Mouse (Mus musculus): ENCODE data around the gene Mtmr1. TPM values are rescaled to one million over a fixed set of nuclear protein-coding genes. Genes with fewer than 3 reads are reported as not detected.

Gene Mtmr1
- polyA plus RNA-seq, 1 experiment, result 7.7 TPM

DNA sequence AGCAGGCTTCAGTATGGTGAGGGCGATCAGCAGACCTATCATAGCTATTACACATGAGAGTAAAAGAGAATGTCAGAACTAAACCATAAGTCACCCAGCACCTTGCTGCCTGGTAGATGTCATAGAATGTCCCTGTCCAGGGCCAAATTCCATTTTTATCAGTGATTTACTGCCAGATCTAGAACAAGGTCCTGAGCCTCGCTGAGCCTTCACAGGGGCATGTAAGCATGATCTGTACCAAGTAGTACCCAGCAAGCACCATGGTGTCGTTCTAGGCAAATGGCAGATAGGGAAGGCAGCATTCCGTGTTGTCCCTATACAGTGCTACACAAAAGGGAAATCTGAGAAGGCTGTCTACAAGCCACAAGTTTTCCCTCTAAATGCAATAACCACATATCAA, 49.1 kb downstream of the Mtmr1 start:
- no peaks in the 10 kb centered on the region for H3K79me2 ChIP-seq (ENCODE audit: control insufficient read depth, insufficient read depth)
- no peak overlapping the region for H3ac ChIP-seq (ENCODE audit: control insufficient read depth, insufficient read length)
- TF ChIP-seq TCF12 (IDR thresholded peaks at IDR 0.05; ENCODE audit: insufficient read depth, poor library complexity, severe bottlenecking) (no peak), MAX (IDR thresholded peaks at IDR 0.05; ENCODE audit: low read depth) (no peak), USF1 (IDR thresholded peaks at IDR 0.05; ENCODE audit: low read depth) (no peak), SRF (IDR thresholded peaks at IDR 0.05; ENCODE audit: control insufficient read depth, insufficient read length, low read depth) (no peak), POLR2AphosphoS2 (IDR thresholded peaks at IDR 0.05; ENCODE audit: insufficient read length, low read depth) (no peak), REST (IDR thresholded peaks at IDR 0.05; ENCODE audit: insufficient read depth, insufficient read length) (no peak), MYOD1 (IDR thresholded peaks at IDR 0.05; ENCODE audit: control insufficient read depth in 1 of 3, insufficient read length in 2 of 3, low read depth in 2 of 3) (no peak)
- no peak overlapping the region for H3K4me2 ChIP-seq (ENCODE audit: low read depth)
- no peaks in the 10 kb centered on the region for H3K27me3 ChIP-seq (ENCODE audit: control insufficient read depth, insufficient read depth, insufficient read length)
- H3K4me3 ChIP-seq, result no peak overlapping the region
- H3K36me3 ChIP-seq (ENCODE audit: control insufficient read depth, insufficient read depth), result peaks cover 5% of the 10 kb centered on the region

DNA sequence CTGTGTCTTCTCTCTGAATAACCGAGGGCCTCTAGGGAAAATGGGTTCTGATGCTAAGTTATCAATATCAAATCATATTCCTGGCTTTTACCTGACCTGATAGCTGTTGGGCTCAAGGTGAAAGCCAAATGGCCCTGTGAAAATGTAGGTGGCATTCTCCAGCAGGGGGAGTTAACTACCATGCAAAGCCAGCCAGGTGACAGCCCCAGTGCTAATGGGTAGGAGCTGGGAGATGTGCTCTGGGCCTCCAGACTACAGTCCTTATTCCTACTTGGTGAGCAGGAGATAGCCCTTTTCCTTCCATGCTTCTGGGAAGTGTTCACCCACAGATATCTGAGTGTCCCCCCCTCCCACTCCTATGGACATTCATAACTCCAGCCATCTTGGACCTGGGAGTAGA, 60.3 kb downstream of the Mtmr1 start:
- Histone ChIP-seq H3K79me2 (ENCODE audit: control insufficient read depth, insufficient read depth) (no peaks in the 10 kb centered on the region), H3K4me2 (ENCODE audit: low read depth) (no peak overlapping the region), H3K36me3 (ENCODE audit: control insufficient read depth, insufficient read depth) (no peaks in the 10 kb centered on the region), H3K4me3 (no peak overlapping the region), H3K27me3 (ENCODE audit: control insufficient read depth, insufficient read depth, insufficient read length) (no peaks in the 10 kb centered on the region), H3ac (ENCODE audit: control insufficient read depth, insufficient read length) (no peak overlapping the region)
- no peak for TF ChIP-seq MYOG (IDR thresholded peaks at IDR 0.05; ENCODE audit: control insufficient read depth in 1 of 3, insufficient read depth in 1 of 3, insufficient read length in 2 of 3, low read depth in 2 of 3)
- TF ChIP-seq POLR2A (IDR thresholded peaks at IDR 0.05; ENCODE audit: insufficient read length, low read depth), result no peak
- no peak for TF ChIP-seq TCF3 (IDR thresholded peaks at IDR 0.05; ENCODE audit: insufficient read length, low read depth)
- no peak for TF ChIP-seq REST (IDR thresholded peaks at IDR 0.05; ENCODE audit: insufficient read depth, insufficient read length)
- TF ChIP-seq MAX (IDR thresholded peaks at IDR 0.05; ENCODE audit: low read depth), result no peak

DNA sequence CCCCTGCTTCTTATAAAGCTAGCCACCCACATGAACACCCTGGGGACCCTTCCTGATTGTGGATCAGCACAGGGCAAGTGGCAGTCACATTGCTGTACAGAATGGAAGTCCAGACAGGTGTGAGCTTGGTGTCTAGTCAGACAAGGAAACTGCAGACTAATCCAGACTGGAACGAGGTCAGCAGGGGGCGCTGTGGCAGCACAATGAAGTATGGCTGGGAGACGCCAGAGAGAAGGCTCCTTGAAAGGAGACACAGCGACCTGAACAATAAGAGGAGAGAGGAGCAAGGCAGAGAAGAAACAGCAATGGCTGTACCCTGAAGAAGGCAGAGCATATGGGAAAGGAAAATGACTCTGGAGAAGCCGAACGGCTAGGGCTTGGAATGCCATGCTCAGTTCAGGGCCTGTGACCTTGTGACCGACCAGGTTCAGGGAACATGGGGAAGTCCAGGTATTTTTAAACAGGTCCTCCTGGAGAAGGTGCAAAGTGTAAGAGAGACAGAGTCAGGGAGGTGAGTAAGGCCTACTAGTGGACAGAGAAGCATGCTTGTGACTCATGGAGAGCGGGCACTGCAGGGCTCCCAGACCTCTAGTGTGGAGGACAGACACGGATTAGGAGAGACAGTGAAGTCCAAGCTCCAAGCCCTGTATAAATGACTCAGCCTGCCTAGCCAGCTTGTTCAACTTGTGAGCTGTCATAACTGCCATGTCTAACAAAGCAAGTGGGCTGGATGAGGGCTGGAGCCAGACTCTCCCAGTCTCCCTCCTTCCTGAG, 61.4 kb downstream of the Mtmr1 start:
- H3K79me2 ChIP-seq (ENCODE audit: control insufficient read depth, insufficient read depth), result no peaks in the 10 kb centered on the region
- no peak overlapping the region for H3ac ChIP-seq (ENCODE audit: control insufficient read depth, insufficient read length)
- H3K4me2 ChIP-seq (ENCODE audit: low read depth), result no peak overlapping the region
- no peak overlapping the region for H3K4me3 ChIP-seq
- H3K36me3 ChIP-seq (ENCODE audit: control insufficient read depth, insufficient read depth), result no peaks in the 10 kb centered on the region
- TF ChIP-seq POLR2AphosphoS2 (IDR thresholded peaks at IDR 0.05; ENCODE audit: insufficient read length, low read depth) (no peak), MYOG (IDR thresholded peaks at IDR 0.05; ENCODE audit: control insufficient read depth in 1 of 3, insufficient read depth in 1 of 3, insufficient read length in 2 of 3, low read depth in 2 of 3) (no peak), SRF (IDR thresholded peaks at IDR 0.05; ENCODE audit: control insufficient read depth, insufficient read length, low read depth) (no peak), TCF12 (IDR thresholded peaks at IDR 0.05; ENCODE audit: insufficient read depth, poor library complexity, severe bottlenecking) (no peak), REST (IDR thresholded peaks at IDR 0.05; ENCODE audit: insufficient read depth, insufficient read length) (no peak), TCF3 (IDR thresholded peaks at IDR 0.05; ENCODE audit: insufficient read length, low read depth) (no peak), MYOD1 (IDR thresholded peaks at IDR 0.05; ENCODE audit: control insufficient read depth in 1 of 3, insufficient read length in 2 of 3, low read depth in 2 of 3) (no peak)
- H3K27me3 ChIP-seq (ENCODE audit: control insufficient read depth, insufficient read depth, insufficient read length), result no peaks in the 10 kb centered on the region

DNA sequence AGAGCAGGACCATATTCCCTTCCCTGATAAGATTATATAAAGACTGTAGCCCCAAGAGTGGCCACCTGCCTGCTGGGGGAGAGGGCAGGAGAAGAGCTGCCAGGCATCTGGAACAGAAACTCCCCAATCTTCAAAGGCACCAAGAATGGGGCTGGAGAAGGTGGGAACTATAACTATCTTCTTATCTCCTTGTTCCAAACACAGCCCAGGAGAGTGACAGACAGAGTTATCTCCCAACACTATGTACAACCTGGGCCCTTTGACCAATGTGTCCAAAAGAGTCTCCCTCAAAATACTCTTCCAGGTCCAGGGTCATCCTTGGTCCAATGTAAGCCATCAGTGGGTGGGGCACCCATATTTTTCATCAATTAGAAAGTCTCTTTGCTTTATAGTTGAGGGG, 62.9 kb downstream of the Mtmr1 start:
- H3ac ChIP-seq (ENCODE audit: control insufficient read depth, insufficient read length), result no peak overlapping the region
- no peaks in the 10 kb centered on the region for H3K27me3 ChIP-seq (ENCODE audit: control insufficient read depth, insufficient read depth, insufficient read length)
- TF ChIP-seq USF1 (IDR thresholded peaks at IDR 0.05; ENCODE audit: low read depth), result no peak
- TF ChIP-seq TCF3 (IDR thresholded peaks at IDR 0.05; ENCODE audit: insufficient read length, low read depth), result no peak
- TF ChIP-seq MYOD1 (IDR thresholded peaks at IDR 0.05; ENCODE audit: control insufficient read depth in 1 of 3, insufficient read length in 2 of 3, low read depth in 2 of 3), result no peak
- no peak for TF ChIP-seq POLR2A (IDR thresholded peaks at IDR 0.05; ENCODE audit: insufficient read length, low read depth)
- no peak for TF ChIP-seq MYOG (IDR thresholded peaks at IDR 0.05; ENCODE audit: control insufficient read depth in 1 of 3, insufficient read depth in 1 of 3, insufficient read length in 2 of 3, low read depth in 2 of 3)
- TF ChIP-seq CEBPB (IDR thresholded peaks at IDR 0.05; ENCODE audit: insufficient read depth, poor library complexity, severe bottlenecking), result no peak
- TF ChIP-seq REST (IDR thresholded peaks at IDR 0.05; ENCODE audit: insufficient read depth, insufficient read length), result no peak
- TF ChIP-seq MAX (IDR thresholded peaks at IDR 0.05; ENCODE audit: low read depth), result no peak
- no peak for TF ChIP-seq POLR2AphosphoS2 (IDR thresholded peaks at IDR 0.05; ENCODE audit: insufficient read length, low read depth)
- TF ChIP-seq E2F4 (IDR thresholded peaks at IDR 0.05; ENCODE audit: insufficient read depth), result no peak
- TF ChIP-seq SRF (IDR thresholded peaks at IDR 0.05; ENCODE audit: control insufficient read depth, insufficient read length, low read depth), result no peak
- no peak for TF ChIP-seq TCF12 (IDR thresholded peaks at IDR 0.05; ENCODE audit: insufficient read depth, poor library complexity, severe bottlenecking)
- no peak overlapping the region for H3K4me3 ChIP-seq
- no peaks in the 10 kb centered on the region for H3K79me2 ChIP-seq (ENCODE audit: control insufficient read depth, insufficient read depth)
- H3K4me2 ChIP-seq (ENCODE audit: low read depth), result no peak overlapping the region
- H3K36me3 ChIP-seq (ENCODE audit: control insufficient read depth, insufficient read depth), result no peaks in the 10 kb centered on the region

GRCm38 (mm10) chrX:71430900-71431299, 66.3 kb downstream of the Mtmr1 start:
- Histone ChIP-seq H3ac (ENCODE audit: control insufficient read depth, insufficient read length) (no peak overlapping the region), H3K27me3 (ENCODE audit: control insufficient read depth, insufficient read depth, insufficient read length) (no peaks in the 10 kb centered on the region), H3K4me3 (no peak overlapping the region), H3K79me2 (ENCODE audit: control insufficient read depth, insufficient read depth) (no peaks in the 10 kb centered on the region), H3K36me3 (ENCODE audit: control insufficient read depth, insufficient read depth) (no peaks in the 10 kb centered on the region), H3K4me2 (ENCODE audit: low read depth) (no peak overlapping the region)
- TF ChIP-seq POLR2A (IDR thresholded peaks at IDR 0.05; ENCODE audit: insufficient read length, low read depth) (no peak), MAX (IDR thresholded peaks at IDR 0.05; ENCODE audit: low read depth) (no peak), MYOD1 (IDR thresholded peaks at IDR 0.05; ENCODE audit: control insufficient read depth in 1 of 3, insufficient read length in 2 of 3, low read depth in 2 of 3) (no peak), SRF (IDR thresholded peaks at IDR 0.05; ENCODE audit: control insufficient read depth, insufficient read length, low read depth) (no peak), TCF3 (IDR thresholded peaks at IDR 0.05; ENCODE audit: insufficient read length, low read depth) (no peak), POLR2AphosphoS2 (IDR thresholded peaks at IDR 0.05; ENCODE audit: insufficient read length, low read depth) (no peak), REST (IDR thresholded peaks at IDR 0.05; ENCODE audit: insufficient read depth, insufficient read length) (no peak), USF1 (IDR thresholded peaks at IDR 0.05; ENCODE audit: low read depth) (no peak)

Data from myocyte (in vitro differentiated cells).